Mouse (Mus musculus): ENCODE measurements around the gene Stim1. TPM values are rescaled to one million over a fixed set of nuclear protein-coding genes. Genes with fewer than 3 reads are reported as not detected.
A peak's percentile ranks its signal among the peaks of the same experiment; 100 is the strongest.
"Not testable (repeated sequence)": the region's sequence is repeated elsewhere in the genome, so short reads cannot be mapped to it uniquely, and the experiment has no call there.

Gene Stim1
- polyA plus RNA-seq, 1 experiment from 2014 or later: 15.1 TPM

DNA sequence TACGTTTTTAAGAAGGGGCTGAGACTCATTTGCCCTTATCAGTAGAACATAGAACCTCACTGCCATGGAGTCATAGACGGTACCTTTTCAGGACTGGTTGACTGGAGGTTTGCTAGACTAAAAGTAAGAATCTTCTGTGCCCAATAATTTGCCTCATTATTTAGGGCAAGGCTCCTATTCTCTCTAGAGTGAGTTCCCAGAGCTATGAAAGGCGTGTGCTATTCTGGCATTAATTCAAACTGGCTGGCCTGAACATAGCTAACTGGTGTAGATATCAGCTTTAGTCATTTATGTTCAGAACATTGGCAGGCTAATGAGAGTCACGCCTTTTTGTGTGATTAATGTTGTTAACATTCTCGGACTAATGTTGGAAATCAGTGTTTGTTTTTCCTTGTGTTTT is 121.5 kb downstream of the Stim1 start:
- Histone ChIP-seq H3K36me3 (ENCODE audit: control insufficient read depth, insufficient read depth, low read length) (no peaks in the 10 kb centered on the region), H3K4me1 (ENCODE audit: control insufficient read depth, insufficient read depth, low read depth, low read length) (no peaks in the 10 kb centered on the region), H3K9ac (ENCODE audit: low read depth, low read length) (no peak overlapping the region), H3K27ac (ENCODE audit: low read depth, low read length) (no peak overlapping the region), H3K27me3 (replicated peaks; ENCODE audit: control insufficient read depth, insufficient read depth, low read length) (no peaks in the 10 kb centered on the region), H3K4me2 (ENCODE audit: low read length) (no peak overlapping the region), H3K4me3 (ENCODE audit: low read length) (no peak overlapping the region), H3K9me3 (ENCODE audit: control insufficient read depth, low read length) (no peaks in the 10 kb centered on the region)
- ATAC-seq: no peak
- 60% methylated on average over 5 of the region's 5 CpGs for WGBS

DNA sequence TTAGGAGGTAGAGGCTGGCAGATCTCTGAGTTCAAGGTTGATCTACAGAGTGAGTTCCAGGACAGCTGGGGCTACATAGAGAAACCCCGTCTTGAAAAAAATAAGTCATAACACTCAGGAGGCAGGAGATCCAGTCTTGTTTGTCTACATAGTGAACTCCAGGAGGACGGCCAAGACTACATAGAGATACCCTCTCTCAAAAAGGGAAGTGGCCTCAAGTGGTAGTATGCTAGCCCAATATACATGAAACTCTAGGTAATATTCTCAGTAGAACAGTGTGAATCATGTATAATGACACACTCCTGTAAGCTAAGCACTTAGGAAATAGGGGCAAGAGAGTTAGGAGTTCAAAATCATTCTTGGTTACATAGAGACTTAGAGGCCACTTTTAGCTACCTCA is 126.3 kb downstream of the Stim1 start:
- Histone ChIP-seq H3K9me3 (ENCODE audit: control insufficient read depth, low read length) (no peaks in the 10 kb centered on the region), H3K4me3 (ENCODE audit: low read length) (no peak overlapping the region), H3K9ac (ENCODE audit: low read depth, low read length) (no peak overlapping the region), H3K27me3 (replicated peaks; ENCODE audit: control insufficient read depth, insufficient read depth, low read length) (no peaks in the 10 kb centered on the region), H3K4me2 (ENCODE audit: low read length) (no peak overlapping the region), H3K36me3 (ENCODE audit: control insufficient read depth, insufficient read depth, low read length) (no peaks in the 10 kb centered on the region), H3K4me1 (ENCODE audit: control insufficient read depth, insufficient read depth, low read depth, low read length) (no peaks in the 10 kb centered on the region), H3K27ac (ENCODE audit: low read depth, low read length) (no peak overlapping the region)
- no peak for ATAC-seq
- 97% methylated on average over 2 of the region's 2 CpGs for WGBS

DNA sequence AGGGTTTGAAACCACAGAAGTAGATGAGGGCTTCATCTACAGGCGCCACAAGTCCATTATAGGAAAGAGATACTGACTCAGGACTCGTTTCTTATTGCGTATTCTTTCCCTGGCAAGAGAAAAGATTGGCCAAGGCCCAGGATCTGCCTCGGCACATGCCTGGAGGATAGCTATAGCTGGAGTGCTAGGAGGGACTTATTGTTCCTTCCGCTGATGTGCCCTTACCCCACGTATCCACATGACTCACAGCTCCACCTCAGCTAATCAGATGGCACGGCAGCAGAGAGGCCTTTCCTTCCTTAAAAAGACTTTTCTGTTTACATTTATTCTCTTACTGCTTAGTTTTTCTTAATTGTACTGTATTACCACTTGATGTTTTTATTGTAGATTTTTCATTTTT is 128.3 kb downstream of the Stim1 start:
- Histone ChIP-seq H3K9me3 (ENCODE audit: control insufficient read depth, low read length) (no peaks in the 10 kb centered on the region), H3K4me1 (ENCODE audit: control insufficient read depth, insufficient read depth, low read depth, low read length) (no peaks in the 10 kb centered on the region), H3K27me3 (replicated peaks; ENCODE audit: control insufficient read depth, insufficient read depth, low read length) (no peaks in the 10 kb centered on the region), H3K9ac (ENCODE audit: low read depth, low read length) (no peak overlapping the region), H3K4me2 (ENCODE audit: low read length) (no peak overlapping the region), H3K36me3 (ENCODE audit: control insufficient read depth, insufficient read depth, low read length) (no peaks in the 10 kb centered on the region), H3K4me3 (ENCODE audit: low read length) (no peak overlapping the region), H3K27ac (ENCODE audit: low read depth, low read length) (no peak overlapping the region)
- WGBS: 77% methylated on average over 7 of the region's 7 CpGs
- no peak for ATAC-seq

- Histone ChIP-seq H3K4me3 (ENCODE audit: low read length) (no peak overlapping the region), H3K27me3 (replicated peaks; ENCODE audit: control insufficient read depth, insufficient read depth, low read length) (no peaks in the 10 kb centered on the region), H3K4me1 (ENCODE audit: control insufficient read depth, insufficient read depth, low read depth, low read length) (no peaks in the 10 kb centered on the region), H3K27ac (ENCODE audit: low read depth, low read length) (no peak overlapping the region), H3K36me3 (ENCODE audit: control insufficient read depth, insufficient read depth, low read length) (no peaks in the 10 kb centered on the region), H3K9ac (ENCODE audit: low read depth, low read length) (no peak overlapping the region), H3K9me3 (ENCODE audit: control insufficient read depth, low read length) (no peaks in the 10 kb centered on the region), H3K4me2 (ENCODE audit: low read length) (no peak overlapping the region)
- ATAC-seq: no peak
- WGBS: 95% methylated on average over 3 of the region's 3 CpGs
Observed at GRCm38 (mm10) chr7:102396331-102396730, 128.7 kb downstream of the Stim1 start.

GRCm38 (mm10) chr7:102399180-102399731 is 131.7 kb downstream of the Stim1 start:
- Histone ChIP-seq H3K4me3 (ENCODE audit: low read length) (no peak overlapping the region), H3K27ac (ENCODE audit: low read depth, low read length) (no peak overlapping the region), H3K27me3 (replicated peaks; ENCODE audit: control insufficient read depth, insufficient read depth, low read length) (no peaks in the 10 kb centered on the region), H3K9ac (ENCODE audit: low read depth, low read length) (no peak overlapping the region), H3K36me3 (ENCODE audit: control insufficient read depth, insufficient read depth, low read length) (no peaks in the 10 kb centered on the region), H3K4me1 (ENCODE audit: control insufficient read depth, insufficient read depth, low read depth, low read length) (no peaks in the 10 kb centered on the region), H3K9me3 (ENCODE audit: control insufficient read depth, low read length) (no peaks in the 10 kb centered on the region), H3K4me2 (ENCODE audit: low read length) (no peak overlapping the region)
- ATAC-seq: no peak
- 34% methylated on average over 3 of the region's 3 CpGs for WGBS

DNA sequence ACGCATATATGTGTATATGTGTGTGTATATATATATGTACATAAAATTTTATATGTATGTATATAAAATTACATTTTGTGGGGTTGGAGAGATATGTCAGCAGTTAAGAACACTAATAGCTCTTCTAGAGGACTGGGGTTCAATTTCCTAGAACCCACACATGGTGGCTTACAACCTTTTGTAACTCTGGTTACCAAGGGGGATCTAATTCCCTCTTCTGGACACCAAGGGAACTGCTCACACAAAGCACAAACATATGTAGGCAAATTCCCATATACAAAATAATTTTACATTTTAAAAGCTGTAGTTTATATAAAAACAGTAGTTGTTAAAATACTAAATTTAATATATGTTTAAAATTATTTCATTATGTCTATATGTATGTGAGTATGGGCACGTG is 136.5 kb downstream of the Stim1 start:
- ATAC-seq: no peak
- H3K27ac ChIP-seq (ENCODE audit: low read depth, low read length): no peak overlapping the region
- no peaks in the 10 kb centered on the region for H3K36me3 ChIP-seq (ENCODE audit: control insufficient read depth, insufficient read depth, low read length)
- no peaks in the 10 kb centered on the region for H3K27me3 ChIP-seq (replicated peaks; ENCODE audit: control insufficient read depth, insufficient read depth, low read length)
- H3K4me2 ChIP-seq (ENCODE audit: low read length): no peak overlapping the region
- no peak overlapping the region for H3K4me3 ChIP-seq (ENCODE audit: low read length)
- H3K4me1 ChIP-seq (ENCODE audit: control insufficient read depth, insufficient read depth, low read depth, low read length): no peaks in the 10 kb centered on the region
- no peaks in the 10 kb centered on the region for H3K9me3 ChIP-seq (ENCODE audit: control insufficient read depth, low read length)
- 90% methylated on average over 2 of the region's 2 CpGs for WGBS
- H3K9ac ChIP-seq (ENCODE audit: low read depth, low read length): no peak overlapping the region

GRCm38 (mm10) chr7:102407440-102407839 is 139.8 kb downstream of the Stim1 start:
- H3K27me3 ChIP-seq (replicated peaks; ENCODE audit: control insufficient read depth, insufficient read depth, low read length): no peaks in the 10 kb centered on the region
- no peaks in the 10 kb centered on the region for H3K36me3 ChIP-seq (ENCODE audit: control insufficient read depth, insufficient read depth, low read length)
- no peaks in the 10 kb centered on the region for H3K4me1 ChIP-seq (ENCODE audit: control insufficient read depth, insufficient read depth, low read depth, low read length)
- no peak overlapping the region for H3K4me2 ChIP-seq (ENCODE audit: low read length)
- H3K9ac ChIP-seq (ENCODE audit: low read depth, low read length): no peak overlapping the region
- H3K9me3 ChIP-seq (ENCODE audit: control insufficient read depth, low read length): no peaks in the 10 kb centered on the region
- no peak overlapping the region for H3K27ac ChIP-seq (ENCODE audit: low read depth, low read length)
- no peak for ATAC-seq
- H3K4me3 ChIP-seq (ENCODE audit: low read length): no peak overlapping the region

DNA sequence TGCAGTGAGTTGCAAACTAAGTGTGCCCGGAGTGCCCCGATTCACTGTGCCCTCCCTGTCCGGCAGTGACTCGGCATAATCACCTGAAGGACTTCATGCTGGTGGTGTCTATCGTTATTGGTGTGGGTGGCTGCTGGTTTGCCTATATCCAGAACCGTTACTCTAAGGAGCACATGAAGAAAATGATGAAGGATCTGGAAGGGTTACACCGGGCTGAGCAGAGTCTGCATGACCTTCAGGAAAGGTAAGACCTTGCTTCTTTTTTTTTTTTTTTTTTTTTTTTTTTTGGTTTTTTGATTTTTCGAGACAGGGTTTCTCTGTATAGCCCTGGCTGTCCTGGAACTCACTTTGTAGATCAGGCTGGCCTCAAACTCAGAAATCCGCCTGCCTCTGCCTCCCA is 147.7 kb downstream of the Stim1 start:
- H3K9ac ChIP-seq (ENCODE audit: low read depth, low read length); H3K4me2 ChIP-seq (ENCODE audit: low read length); H3K4me1 ChIP-seq (ENCODE audit: control insufficient read depth, insufficient read depth, low read depth, low read length); H3K9me3 ChIP-seq (ENCODE audit: control insufficient read depth, low read length); H3K36me3 ChIP-seq (ENCODE audit: control insufficient read depth, insufficient read depth, low read length); H3K4me3 ChIP-seq (ENCODE audit: low read length); H3K27me3 ChIP-seq (replicated peaks; ENCODE audit: control insufficient read depth, insufficient read depth, low read length); H3K27ac ChIP-seq (ENCODE audit: low read depth, low read length); ATAC-seq: not testable (repeated sequence)
- WGBS: 94% methylated on average over 9 of the region's 9 CpGs

- no peak overlapping the region for H3K4me3 ChIP-seq (ENCODE audit: low read length)
- no peaks in the 10 kb centered on the region for H3K4me1 ChIP-seq (ENCODE audit: control insufficient read depth, insufficient read depth, low read depth, low read length)
- WGBS: 50% methylated on average over 6 of the region's 6 CpGs
- ATAC-seq: no peak
- H3K9me3 ChIP-seq (ENCODE audit: control insufficient read depth, low read length): no peaks in the 10 kb centered on the region
- H3K36me3 ChIP-seq (ENCODE audit: control insufficient read depth, insufficient read depth, low read length): no peaks in the 10 kb centered on the region
- no peaks in the 10 kb centered on the region for H3K27me3 ChIP-seq (replicated peaks; ENCODE audit: control insufficient read depth, insufficient read depth, low read length)
- no peak overlapping the region for H3K27ac ChIP-seq (ENCODE audit: low read depth, low read length)
- no peak overlapping the region for H3K4me2 ChIP-seq (ENCODE audit: low read length)
- H3K9ac ChIP-seq (ENCODE audit: low read depth, low read length): no peak overlapping the region
Observed at GRCm38 (mm10) chr7:102415841-102416240, 148.2 kb downstream of the Stim1 start.

- H3K4me1 ChIP-seq (ENCODE audit: control insufficient read depth, insufficient read depth, low read depth, low read length): no peaks in the 10 kb centered on the region
- peak; percentile 89 for ATAC-seq
- H3K9ac ChIP-seq (ENCODE audit: low read depth, low read length): no peak overlapping the region
- H3K9me3 ChIP-seq (ENCODE audit: control insufficient read depth, low read length): no peaks in the 10 kb centered on the region
- WGBS: 3% methylated on average over 4 of the region's 4 CpGs
- H3K27ac ChIP-seq (ENCODE audit: low read depth, low read length): no peak overlapping the region
- H3K27me3 ChIP-seq (replicated peaks; ENCODE audit: control insufficient read depth, insufficient read depth, low read length): no peaks in the 10 kb centered on the region
- no peak overlapping the region for H3K4me2 ChIP-seq (ENCODE audit: low read length)
- no peaks in the 10 kb centered on the region for H3K36me3 ChIP-seq (ENCODE audit: control insufficient read depth, insufficient read depth, low read length)
- H3K4me3 ChIP-seq (ENCODE audit: low read length): no peak overlapping the region
Observed at GRCm38 (mm10) chr7:102417398-102417797, 149.8 kb downstream of the Stim1 start.

Measured in hindbrain, embryonic 16.5 days (tissue).